Mouse (Mus musculus): ENCODE data around the gene Sptssb. TPM values are rescaled to one million over a fixed set of nuclear protein-coding genes. Genes with fewer than 3 reads are reported as not detected.

Sptssb gene
- polyA plus RNA-seq, 1 experiment from 2014 or later, result 3.3 TPM

- no peak for ATAC-seq (ENCODE audit: low read depth)
- no peak overlapping the region for H3K4me2 ChIP-seq (ENCODE audit: low read depth, low read length)
- WGBS, result 91% methylated on average over 11 of the region's 11 CpGs
These were observed 35.8 kb upstream of the Sptssb start for GRCm38 (mm10) chr3:69895516-69895915.

GRCm38 (mm10) chr3:69892187-69893094 is 32.7 kb upstream of the Sptssb start:
- DNase-seq (ENCODE audit: low spot score) (no peak), ATAC-seq (ENCODE audit: low read depth) (no peak)
- Histone ChIP-seq H3K36me3 (ENCODE audit: control insufficient read depth, insufficient read depth, low read length) (no peaks in the 10 kb centered on the region), H3K4me1 (ENCODE audit: control insufficient read depth, insufficient read depth, low read length) (no peaks in the 10 kb centered on the region), H3K4me3 (ENCODE audit: low read depth, low read length) (no peak overlapping the region), H3K4me2 (ENCODE audit: low read depth, low read length) (no peak overlapping the region), H3K9ac (ENCODE audit: low read depth, low read length) (no peak overlapping the region), H3K27ac (replicated peaks; ENCODE audit: low read depth, low read length) (no peak overlapping the region), H3K27me3 (replicated peaks; ENCODE audit: control insufficient read depth, insufficient read depth, low read length) (no peaks in the 10 kb centered on the region), H3K9me3 (ENCODE audit: control insufficient read depth, low read length) (no peaks in the 10 kb centered on the region)
- 82% methylated on average over 9 of the region's 9 CpGs for WGBS

More at GRCm38 (mm10) chr3:69895516-69895915, 35.8 kb upstream of the Sptssb start:
- H3K4me3 ChIP-seq (ENCODE audit: low read depth, low read length), result no peak overlapping the region
- no peaks in the 10 kb centered on the region for H3K36me3 ChIP-seq (ENCODE audit: control insufficient read depth, insufficient read depth, low read length)
- no peak overlapping the region for H3K9ac ChIP-seq (ENCODE audit: low read depth, low read length)
- no peaks in the 10 kb centered on the region for H3K4me1 ChIP-seq (ENCODE audit: control insufficient read depth, insufficient read depth, low read length)
- no peak overlapping the region for H3K27ac ChIP-seq (replicated peaks; ENCODE audit: low read depth, low read length)
- no peaks in the 10 kb centered on the region for H3K9me3 ChIP-seq (ENCODE audit: control insufficient read depth, low read length)
- DNase-seq (ENCODE audit: low spot score), result no peak
- no peaks in the 10 kb centered on the region for H3K27me3 ChIP-seq (replicated peaks; ENCODE audit: control insufficient read depth, insufficient read depth, low read length)

- Histone ChIP-seq H3K4me3 (ENCODE audit: low read depth, low read length) (no peak overlapping the region), H3K9me3 (ENCODE audit: control insufficient read depth, low read length) (no peaks in the 10 kb centered on the region), H3K36me3 (ENCODE audit: control insufficient read depth, insufficient read depth, low read length) (no peaks in the 10 kb centered on the region), H3K27ac (replicated peaks; ENCODE audit: low read depth, low read length) (no peak overlapping the region), H3K27me3 (replicated peaks; ENCODE audit: control insufficient read depth, insufficient read depth, low read length) (no peaks in the 10 kb centered on the region), H3K4me1 (ENCODE audit: control insufficient read depth, insufficient read depth, low read length) (no peaks in the 10 kb centered on the region), H3K9ac (ENCODE audit: low read depth, low read length) (no peak overlapping the region), H3K4me2 (ENCODE audit: low read depth, low read length) (no peak overlapping the region)
- DNase-seq (ENCODE audit: low spot score) (peak; percentile 25), ATAC-seq (ENCODE audit: low read depth) (no peak)
- WGBS, result 68% methylated on average over 2 of the region's 2 CpGs
These were observed 26.1 kb upstream of the Sptssb start for GRCm38 (mm10) chr3:69885866-69886265.

GRCm38 (mm10) chr3:69883710-69884109 is 24.0 kb upstream of the Sptssb start:
- no peaks in the 10 kb centered on the region for H3K36me3 ChIP-seq (ENCODE audit: control insufficient read depth, insufficient read depth, low read length)
- WGBS, result 73% methylated on average over 1 of the region's 1 CpGs

GRCm38 (mm10) chr3:69877538-69877937 is 17.8 kb upstream of the Sptssb start:
- Histone ChIP-seq H3K27ac (replicated peaks; ENCODE audit: low read depth, low read length) (no peak overlapping the region), H3K9ac (ENCODE audit: low read depth, low read length) (no peak overlapping the region), H3K36me3 (ENCODE audit: control insufficient read depth, insufficient read depth, low read length) (no peaks in the 10 kb centered on the region), H3K4me3 (ENCODE audit: low read depth, low read length) (no peak overlapping the region), H3K9me3 (ENCODE audit: control insufficient read depth, low read length) (no peaks in the 10 kb centered on the region), H3K27me3 (replicated peaks; ENCODE audit: control insufficient read depth, insufficient read depth, low read length) (no peaks in the 10 kb centered on the region), H3K4me2 (ENCODE audit: low read depth, low read length) (no peak overlapping the region), H3K4me1 (ENCODE audit: control insufficient read depth, insufficient read depth, low read length) (no peaks in the 10 kb centered on the region)
- ATAC-seq (ENCODE audit: low read depth) (no peak), DNase-seq (ENCODE audit: low spot score) (no peak)
- WGBS, result 85% methylated on average over 2 of the region's 2 CpGs

More at GRCm38 (mm10) chr3:69883710-69884109, 24.0 kb upstream of the Sptssb start:
- Histone ChIP-seq H3K4me2 (ENCODE audit: low read depth, low read length) (no peak overlapping the region), H3K4me1 (ENCODE audit: control insufficient read depth, insufficient read depth, low read length) (no peaks in the 10 kb centered on the region), H3K27me3 (replicated peaks; ENCODE audit: control insufficient read depth, insufficient read depth, low read length) (no peaks in the 10 kb centered on the region), H3K4me3 (ENCODE audit: low read depth, low read length) (no peak overlapping the region), H3K9me3 (ENCODE audit: control insufficient read depth, low read length) (no peaks in the 10 kb centered on the region), H3K27ac (replicated peaks; ENCODE audit: low read depth, low read length) (no peak overlapping the region), H3K9ac (ENCODE audit: low read depth, low read length) (no peak overlapping the region)
- ATAC-seq (ENCODE audit: low read depth) (no peak), DNase-seq (ENCODE audit: low spot score) (no peak)

GRCm38 (mm10) chr3:69874721-69875120 is 15.0 kb upstream of the Sptssb start:
- H3K27ac ChIP-seq (replicated peaks; ENCODE audit: low read depth, low read length), result no peak overlapping the region
- ATAC-seq (ENCODE audit: low read depth) (no peak), DNase-seq (ENCODE audit: low spot score) (peak; percentile 60)
- H3K4me1 ChIP-seq (ENCODE audit: control insufficient read depth, insufficient read depth, low read length), result no peaks in the 10 kb centered on the region
- no peaks in the 10 kb centered on the region for H3K9me3 ChIP-seq (ENCODE audit: control insufficient read depth, low read length)
- WGBS, result 69% methylated on average over 3 of the region's 3 CpGs
- H3K27me3 ChIP-seq (replicated peaks; ENCODE audit: control insufficient read depth, insufficient read depth, low read length), result no peaks in the 10 kb centered on the region
- H3K4me2 ChIP-seq (ENCODE audit: low read depth, low read length), result no peak overlapping the region
- H3K4me3 ChIP-seq (ENCODE audit: low read depth, low read length), result no peak overlapping the region
- H3K36me3 ChIP-seq (ENCODE audit: control insufficient read depth, insufficient read depth, low read length), result no peaks in the 10 kb centered on the region
- H3K9ac ChIP-seq (ENCODE audit: low read depth, low read length), result no peak overlapping the region

- Histone ChIP-seq H3K9me3 (ENCODE audit: control insufficient read depth, low read length) (no peaks in the 10 kb centered on the region), H3K4me2 (ENCODE audit: low read depth, low read length) (no peak overlapping the region), H3K27ac (replicated peaks; ENCODE audit: low read depth, low read length) (no peak overlapping the region), H3K27me3 (replicated peaks; ENCODE audit: control insufficient read depth, insufficient read depth, low read length) (no peaks in the 10 kb centered on the region), H3K36me3 (ENCODE audit: control insufficient read depth, insufficient read depth, low read length) (no peaks in the 10 kb centered on the region), H3K4me1 (ENCODE audit: control insufficient read depth, insufficient read depth, low read length) (no peaks in the 10 kb centered on the region), H3K9ac (ENCODE audit: low read depth, low read length) (no peak overlapping the region), H3K4me3 (ENCODE audit: low read depth, low read length) (no peak overlapping the region)
- no peak for DNase-seq (ENCODE audit: low spot score)
- ATAC-seq (ENCODE audit: low read depth), result no peak
- 74% methylated on average over 6 of the region's 6 CpGs for WGBS
These were observed 13.1 kb upstream of the Sptssb start for GRCm38 (mm10) chr3:69872661-69873327.

GRCm38 (mm10) chr3:69871174-69871573 is 11.4 kb upstream of the Sptssb start:
- 88% methylated on average over 14 of the region's 14 CpGs for WGBS
- Histone ChIP-seq H3K4me3 (ENCODE audit: low read depth, low read length) (no peak overlapping the region), H3K27me3 (replicated peaks; ENCODE audit: control insufficient read depth, insufficient read depth, low read length) (no peaks in the 10 kb centered on the region)

More at GRCm38 (mm10) chr3:69871174-69871573, 11.4 kb upstream of the Sptssb start:
- H3K4me2 ChIP-seq (ENCODE audit: low read depth, low read length), result no peak overlapping the region
- no peaks in the 10 kb centered on the region for H3K9me3 ChIP-seq (ENCODE audit: control insufficient read depth, low read length)
- H3K4me1 ChIP-seq (ENCODE audit: control insufficient read depth, insufficient read depth, low read length), result no peaks in the 10 kb centered on the region
- H3K9ac ChIP-seq (ENCODE audit: low read depth, low read length), result no peak overlapping the region
- DNase-seq (ENCODE audit: low spot score) (no peak), ATAC-seq (ENCODE audit: low read depth) (no peak)
- H3K27ac ChIP-seq (replicated peaks; ENCODE audit: low read depth, low read length), result no peak overlapping the region
- no peaks in the 10 kb centered on the region for H3K36me3 ChIP-seq (ENCODE audit: control insufficient read depth, insufficient read depth, low read length)

Measured in embryonic facial prominence, embryonic 14.5 days (tissue).